Mouse (Mus musculus): ENCODE data around the gene Acad10. TPM values are rescaled to one million over a fixed set of nuclear protein-coding genes. Genes with fewer than 3 reads are reported as not detected.

The Acad10 gene
- total and polyA plus RNA-seq, 2 experiments from 2014 or later, result 1.8 to 6.1 TPM

GRCm38 (mm10) chr5:121654526-121654925 lies 5.8 kb downstream of the Acad10 start:
- ATAC-seq (ENCODE audit: insufficient read depth, low read depth) (no peak), DNase-seq (ENCODE audit: low spot score) (no peak)
- Histone ChIP-seq H3K36me3 (replicated peaks; ENCODE audit: control insufficient read depth, insufficient read depth, low read length) (no peaks in the 10 kb centered on the region; the same call in 1 of the 2 replicates), H3K4me3 (ENCODE audit: low read depth, low read length) (no peak overlapping the region), H3K9ac (replicated peaks; ENCODE audit: low read depth, low read length) (no peak overlapping the region), H3K4me2 (ENCODE audit: low read depth, low read length) (no peak overlapping the region), H3K27me3 (ENCODE audit: control insufficient read depth, insufficient read depth, low read length) (no peaks in the 10 kb centered on the region), H3K4me1 (ENCODE audit: control insufficient read depth, insufficient read depth) (peaks cover 2% of the 10 kb centered on the region; the same call in 1 of the 2 replicates), H3K27ac (ENCODE audit: low read depth) (no peak overlapping the region), H3K9me3 (replicated peaks; ENCODE audit: control insufficient read depth, low read length) (no peaks in the 10 kb centered on the region)
- WGBS, result 80% methylated on average over 4 of the region's 4 CpGs
- TF ChIP-seq CTCF (IDR thresholded peaks at IDR 0.05; ENCODE audit: low read depth), result no peak
- no peak for TF ChIP-seq EP300 (IDR thresholded peaks at IDR 0.05; ENCODE audit: low read depth)

GRCm38 (mm10) chr5:121649134-121649533 lies 11.2 kb downstream of the Acad10 start:
- no peaks in the 10 kb centered on the region for H3K9me3 ChIP-seq (replicated peaks; ENCODE audit: control insufficient read depth, low read length)
- DNase-seq (ENCODE audit: low spot score), result no peak
- WGBS, result 68% methylated on average over 7 of the region's 7 CpGs
- H3K4me2 ChIP-seq (ENCODE audit: low read depth, low read length), result no peak overlapping the region
- no peak overlapping the region for H3K9ac ChIP-seq (replicated peaks; ENCODE audit: low read depth, low read length)
- H3K4me1 ChIP-seq (ENCODE audit: control insufficient read depth, insufficient read depth), result no peaks in the 10 kb centered on the region
- H3K27ac ChIP-seq (ENCODE audit: low read depth), result no peak overlapping the region
- TF ChIP-seq EP300 (IDR thresholded peaks at IDR 0.05; ENCODE audit: low read depth) (no peak), CTCF (IDR thresholded peaks at IDR 0.05; ENCODE audit: low read depth) (no peak)
- H3K27me3 ChIP-seq (ENCODE audit: control insufficient read depth, insufficient read depth, low read length), result no peaks in the 10 kb centered on the region
- no peak overlapping the region for H3K4me3 ChIP-seq (ENCODE audit: low read depth, low read length)
- no peak for ATAC-seq (ENCODE audit: insufficient read depth, low read depth)
- H3K36me3 ChIP-seq (replicated peaks; ENCODE audit: control insufficient read depth, insufficient read depth, low read length), result peaks cover 5% of the 10 kb centered on the region; the same call in 1 of the 2 replicates

GRCm38 (mm10) chr5:121639601-121640000 lies 20.7 kb downstream of the Acad10 start:
- DNase-seq (ENCODE audit: low spot score), result no peak
- Histone ChIP-seq H3K9me3 (replicated peaks; ENCODE audit: control insufficient read depth, low read length) (no peaks in the 10 kb centered on the region), H3K4me2 (ENCODE audit: low read depth, low read length) (no peak overlapping the region), H3K36me3 (replicated peaks; ENCODE audit: control insufficient read depth, insufficient read depth, low read length) (0 out of 2 replicates have a peak, but pooled peaks cover 3% of the 10 kb centered on the region), H3K27ac (ENCODE audit: low read depth) (no peak overlapping the region), H3K9ac (replicated peaks; ENCODE audit: low read depth, low read length) (no peak overlapping the region), H3K4me3 (ENCODE audit: low read depth, low read length) (no peak overlapping the region), H3K27me3 (ENCODE audit: control insufficient read depth, insufficient read depth, low read length) (no peaks in the 10 kb centered on the region), H3K4me1 (ENCODE audit: control insufficient read depth, insufficient read depth) (no peaks in the 10 kb centered on the region)
- ATAC-seq (ENCODE audit: insufficient read depth, low read depth), result no peak
- no peak for TF ChIP-seq EP300 (IDR thresholded peaks at IDR 0.05; ENCODE audit: low read depth)
- no peak for TF ChIP-seq CTCF (IDR thresholded peaks at IDR 0.05; ENCODE audit: low read depth)
- WGBS, result 81% methylated on average over 9 of the region's 9 CpGs

GRCm38 (mm10) chr5:121637296-121637695 lies 23.0 kb downstream of the Acad10 start:
- Histone ChIP-seq H3K9me3 (replicated peaks; ENCODE audit: control insufficient read depth, low read length) (no peaks in the 10 kb centered on the region), H3K36me3 (replicated peaks; ENCODE audit: control insufficient read depth, insufficient read depth, low read length) (0 out of 2 replicates have a peak, but pooled peaks cover 3% of the 10 kb centered on the region), H3K27ac (ENCODE audit: low read depth) (no peak overlapping the region), H3K4me3 (ENCODE audit: low read depth, low read length) (no peak overlapping the region), H3K27me3 (ENCODE audit: control insufficient read depth, insufficient read depth, low read length) (no peaks in the 10 kb centered on the region), H3K9ac (replicated peaks; ENCODE audit: low read depth, low read length) (no peak overlapping the region), H3K4me2 (ENCODE audit: low read depth, low read length) (no peak overlapping the region), H3K4me1 (ENCODE audit: control insufficient read depth, insufficient read depth) (no peaks in the 10 kb centered on the region)
- DNase-seq (ENCODE audit: low spot score) (no peak), ATAC-seq (ENCODE audit: insufficient read depth, low read depth) (no peak)
- TF ChIP-seq EP300 (IDR thresholded peaks at IDR 0.05; ENCODE audit: low read depth) (no peak), CTCF (IDR thresholded peaks at IDR 0.05; ENCODE audit: low read depth) (no peak)
- 80% methylated on average over 6 of the region's 6 CpGs for WGBS

- Histone ChIP-seq H3K9me3 (replicated peaks; ENCODE audit: control insufficient read depth, low read length) (no peaks in the 10 kb centered on the region), H3K9ac (replicated peaks; ENCODE audit: low read depth, low read length) (no peak overlapping the region), H3K4me1 (ENCODE audit: control insufficient read depth, insufficient read depth) (no peaks in the 10 kb centered on the region), H3K4me2 (ENCODE audit: low read depth, low read length) (no peak overlapping the region), H3K27ac (ENCODE audit: low read depth) (no peak overlapping the region), H3K36me3 (replicated peaks; ENCODE audit: control insufficient read depth, insufficient read depth, low read length) (no peaks in the 10 kb centered on the region), H3K4me3 (ENCODE audit: low read depth, low read length) (no peak overlapping the region), H3K27me3 (ENCODE audit: control insufficient read depth, insufficient read depth, low read length) (no peaks in the 10 kb centered on the region)
- ATAC-seq (ENCODE audit: insufficient read depth, low read depth) (no peak), DNase-seq (ENCODE audit: low spot score) (no peak)
- WGBS, result 92% methylated on average over 5 of the region's 5 CpGs
- TF ChIP-seq CTCF (IDR thresholded peaks at IDR 0.05; ENCODE audit: low read depth), result no peak
- no peak for TF ChIP-seq EP300 (IDR thresholded peaks at IDR 0.05; ENCODE audit: low read depth)
These were observed 25.6 kb downstream of the Acad10 start for GRCm38 (mm10) chr5:121634668-121635067.

GRCm38 (mm10) chr5:121632804-121633203 lies 27.5 kb downstream of the Acad10 start:
- ATAC-seq (ENCODE audit: insufficient read depth, low read depth), result no peak
- H3K27me3 ChIP-seq (ENCODE audit: control insufficient read depth, insufficient read depth, low read length), result no peaks in the 10 kb centered on the region
- 42% methylated on average over 3 of the region's 3 CpGs for WGBS
- no peaks in the 10 kb centered on the region for H3K36me3 ChIP-seq (replicated peaks; ENCODE audit: control insufficient read depth, insufficient read depth, low read length)
- no peak overlapping the region for H3K4me3 ChIP-seq (ENCODE audit: low read depth, low read length)
- DNase-seq (ENCODE audit: low spot score), result no peak
- no peaks in the 10 kb centered on the region for H3K9me3 ChIP-seq (replicated peaks; ENCODE audit: control insufficient read depth, low read length)
- no peak overlapping the region for H3K4me2 ChIP-seq (ENCODE audit: low read depth, low read length)
- H3K9ac ChIP-seq (replicated peaks; ENCODE audit: low read depth, low read length), result no peak overlapping the region
- H3K27ac ChIP-seq (ENCODE audit: low read depth), result no peak overlapping the region
- H3K4me1 ChIP-seq (ENCODE audit: control insufficient read depth, insufficient read depth), result no peaks in the 10 kb centered on the region
- TF ChIP-seq EP300 (IDR thresholded peaks at IDR 0.05; ENCODE audit: low read depth) (no peak), CTCF (IDR thresholded peaks at IDR 0.05; ENCODE audit: low read depth) (no peak)
